Mouse (Mus musculus) mature B cell (primary cell): ENCODE measurements around the gene Cyp2a4.
"Not testable (repeated sequence)": the region's sequence is repeated elsewhere in the genome, so short reads cannot be mapped to it uniquely, and the experiment has no call there.

Source experiments
- in situ Hi-C: fragments of 300-500 bp; cut with MboI; formaldehyde crosslinking; loops from 2 replicates; pipeline ENCODE4 v1.14.3; 2019

Cyp2a4 gene

GRCm38 (mm10) chr7:26306926-26307325, at the start of gene Cyp2a4:
Gene Cyp2a4, plus strand, starts transcription at chr7:26307169.
- in situ Hi-C loops: not testable (repeated sequence)

GRCm38 (mm10) chr7:26260034-26260433, 46.9 kb upstream of the Cyp2a4 start, which contains the start of gene Vmn1r184:
Gene Vmn1r184, plus strand, starts transcription at chr7:26260334.
- in situ Hi-C loops: not testable (repeated sequence)

GRCm38 (mm10) chr7:26303429-26304166, 3.4 kb upstream of the Cyp2a4 start:
- in situ Hi-C loops: not testable (repeated sequence)

GRCm38 (mm10) chr7:26311786-26312185, 4.8 kb downstream of the Cyp2a4 start:
- in situ Hi-C loops: not testable (repeated sequence)

GRCm38 (mm10) chr7:26315194-26315593, 8.2 kb downstream of the Cyp2a4 start:
- in situ Hi-C loops: not testable (repeated sequence)

GRCm38 (mm10) chr7:26315809-26316208, 8.8 kb downstream of the Cyp2a4 start:
- in situ Hi-C loops: not testable (repeated sequence)

GRCm38 (mm10) chr7:26320361-26320760, 13.4 kb downstream of the Cyp2a4 start:
- in situ Hi-C loops: not testable (repeated sequence)

GRCm38 (mm10) chr7:26350177-26350576, 43.2 kb downstream of the Cyp2a4 start:
- in situ Hi-C loops: not testable (repeated sequence)

GRCm38 (mm10) chr7:26352258-26352657, 45.3 kb downstream of the Cyp2a4 start:
- in situ Hi-C loops: not testable (repeated sequence)

GRCm38 (mm10) chr7:26356719-26357118, 49.8 kb downstream of the Cyp2a4 start:
- in situ Hi-C loops: not testable (repeated sequence)
